Comparison of ENCODE assay signal across 19 mouse cellular contexts in the genomic region with DNA sequence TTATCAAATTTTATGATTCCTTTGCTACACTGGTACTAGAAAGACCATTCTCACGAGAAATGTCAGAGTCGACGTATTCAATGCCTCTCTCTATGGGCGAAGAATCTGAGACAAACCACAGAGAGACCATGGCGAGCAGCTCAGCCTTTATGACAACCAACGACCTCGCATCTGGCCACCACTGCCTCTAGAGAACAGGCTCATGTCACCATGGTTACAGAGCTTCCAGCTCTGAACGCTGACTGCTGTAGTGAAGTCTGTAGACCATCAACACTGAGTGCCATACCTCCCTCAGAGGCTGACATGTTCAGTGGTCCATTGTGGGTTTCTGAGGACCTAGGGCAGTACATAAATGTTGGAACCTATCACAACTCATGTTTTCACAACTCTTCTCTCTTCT.
A peak's percentile ranks its signal among the peaks of the same experiment; 100 is the strongest.
DNase-seq lines count a peak whose midpoint lies in the region; ATAC-seq and TF ChIP-seq lines count a peak whose summit lies in the region.
"Had no signal": no experiment of that assay in that cellular context is flagged by ENCODE, and none has a peak within 500 bp of the region (broad histone marks: within the 10 kb centered on the region; RNA-seq: fewer than 3 reads in every experiment).

No protein-coding gene starts in this region.

- TF ChIP-seq CTCF in testis, adult 2 months (IDR thresholded peaks at IDR 0.05; ENCODE audit: control insufficient read depth, insufficient read depth, insufficient replicate concordance, low read depth, low read length), result no peak

- peak; percentile 69 for DNase-seq in heart, adult 11 months
- no peak for DNase-seq in heart, postnatal 10 days
- no peak for DNase-seq in testis, postnatal 14 days (ENCODE audit: low spot score)
- DNase-seq in heart, adult 18-20 months, result no peak
- DNase-seq in frontal cortex, postnatal 10 days (ENCODE audit: low spot score in 2 of 2), result no peak
- DNase-seq: adrenal gland, postnatal 10 days; cerebellum, adult 11 months; cerebellum, adult 8-10 months; cerebellum, postnatal 14 days; embryo, embryonic 11 days; gastrocnemius, postnatal 10 days; heart, postnatal 36 days had no signal

- H3K4me1 ChIP-seq in testis, adult 2 months (ENCODE audit: control insufficient read depth, insufficient read depth, low read length), result peaks cover 2% of the 10 kb centered on the region
- peaks cover 43% of the 10 kb centered on the region for H3K4me1 ChIP-seq in limb, embryonic 13.5 days

- TF ChIP-seq POLR2A in testis, adult 2 months (IDR thresholded peaks at IDR 0.05; ENCODE audit: control insufficient read depth, low read depth, low read length), result peak; percentile 52; the same call in 1 of the 2 replicates

- ATAC-seq in limb, embryonic 13.5 days (ENCODE audit: low FRiP score, low read depth), result no peak
- ATAC-seq: forebrain, embryonic 13.5 days; hindbrain, postnatal 0 days had no signal

- H3K27me3 ChIP-seq in testis, adult 2 months (ENCODE audit: control insufficient read depth, insufficient read depth, low read length), result no peaks in the 10 kb centered on the region
- H3K27me3 ChIP-seq in limb, embryonic 13.5 days, result no peaks in the 10 kb centered on the region
- H3K27me3 ChIP-seq: forebrain, embryonic 13.5 days; heart, embryonic 12.5 days; hindbrain, embryonic 12.5 days had no signal

- H3K4me2 ChIP-seq in limb, embryonic 13.5 days (replicated peaks), result no peak overlapping the region
- H3K4me2 ChIP-seq: embryonic facial prominence, embryonic 12.5 days; forebrain, embryonic 13.5 days; heart, embryonic 12.5 days; hindbrain, embryonic 12.5 days had no signal

- intact Hi-C loops in heart, postnatal 10 days (cut with DNase I), result no loop called here

- no peaks in the 10 kb centered on the region for H3K36me3 ChIP-seq in testis, adult 2 months (ENCODE audit: control insufficient read depth, insufficient read depth, low read length)
- no peaks in the 10 kb centered on the region for H3K36me3 ChIP-seq in limb, embryonic 13.5 days
- H3K36me3 ChIP-seq: embryonic facial prominence, embryonic 12.5 days; heart, embryonic 12.5 days; hindbrain, embryonic 12.5 days had no signal

- no peaks in the 10 kb centered on the region for H3K9me3 ChIP-seq in limb, embryonic 13.5 days
- H3K9me3 ChIP-seq: embryonic facial prominence, embryonic 12.5 days; forebrain, embryonic 13.5 days; heart, embryonic 12.5 days; hindbrain, embryonic 12.5 days had no signal

- H3K27ac ChIP-seq in testis, adult 2 months (ENCODE audit: control insufficient read depth, insufficient read depth, low read depth, low read length), result no peak overlapping the region
- peak overlapping the region; percentile 45; the same call in 1 of the 2 replicates for H3K27ac ChIP-seq in limb, embryonic 13.5 days
- H3K27ac ChIP-seq: forebrain, embryonic 13.5 days; hindbrain, embryonic 12.5 days; hindbrain, postnatal 0 days had no signal

- peak overlapping the region; percentile 72 for H3K4me3 ChIP-seq in testis, adult 2 months (ENCODE audit: control insufficient read depth, low read depth, low read length)
- no peak overlapping the region for H3K4me3 ChIP-seq in limb, embryonic 13.5 days
- H3K4me3 ChIP-seq: embryonic facial prominence, embryonic 12.5 days; forebrain, embryonic 13.5 days; heart, embryonic 12.5 days; hindbrain, embryonic 12.5 days had no signal

- 47% methylated on average over 8 of the region's 8 CpGs for WGBS in limb, embryonic 13.5 days

- no peak overlapping the region for H3K9ac ChIP-seq in limb, embryonic 13.5 days
- H3K9ac ChIP-seq: embryonic facial prominence, embryonic 12.5 days; forebrain, embryonic 13.5 days; heart, embryonic 12.5 days; hindbrain, embryonic 12.5 days had no signal
